Mouse (Mus musculus): ENCODE measurements around the gene Zfp853.

Gene Zfp853

GRCm38 (mm10) chr5:143289299-143289698, 4.1 kb downstream of the Zfp853 start:
- DNase-seq: no peak

GRCm38 (mm10) chr5:143288378-143288911, 5.0 kb downstream of the Zfp853 start:
- DNase-seq: no peak

- DNase-seq: no peak
Measured at GRCm38 (mm10) chr5:143287774-143288328, 5.6 kb downstream of the Zfp853 start.

GRCm38 (mm10) chr5:143284762-143285161, 8.7 kb downstream of the Zfp853 start:
- DNase-seq: peak in 1 of 2 experiments; percentile 14

- no peak for DNase-seq
Measured at GRCm38 (mm10) chr5:143279247-143279646, 14.2 kb downstream of the Zfp853 start.

GRCm38 (mm10) chr5:143275761-143276160, 17.7 kb downstream of the Zfp853 start:
- no peak for DNase-seq

GRCm38 (mm10) chr5:143272540-143273330, 20.7 kb downstream of the Zfp853 start:
- no peak for DNase-seq

- no peak for DNase-seq
Measured at GRCm38 (mm10) chr5:143272108-143272507, 21.3 kb downstream of the Zfp853 start.

- no peak for DNase-seq
Measured at GRCm38 (mm10) chr5:143271642-143272041, 21.8 kb downstream of the Zfp853 start.

GRCm38 (mm10) chr5:143270151-143270519, 23.3 kb downstream of the Zfp853 start:
- DNase-seq: no peak

GRCm38 (mm10) chr5:143269363-143270150, 23.9 kb downstream of the Zfp853 start, which contains the start of gene Zfp316:
Gene Zfp316, minus strand, starts transcription at chr5:143270022.
- peak; percentile 75 to 84 for DNase-seq

GRCm38 (mm10) chr5:143268985-143269362, 24.4 kb downstream of the Zfp853 start:
- no peak for DNase-seq

- no peak for DNase-seq
Measured at GRCm38 (mm10) chr5:143266794-143267193, 26.6 kb downstream of the Zfp853 start.

GRCm38 (mm10) chr5:143265409-143265808, 28.0 kb downstream of the Zfp853 start:
- DNase-seq: no peak

- DNase-seq: no peak
Measured at GRCm38 (mm10) chr5:143264689-143265088, 28.7 kb downstream of the Zfp853 start.

GRCm38 (mm10) chr5:143261636-143262035, 31.8 kb downstream of the Zfp853 start:
- DNase-seq: no peak

- DNase-seq: no peak
Measured at GRCm38 (mm10) chr5:143255802-143256201, 37.6 kb downstream of the Zfp853 start.

- DNase-seq: no peak
Measured at GRCm38 (mm10) chr5:143255131-143255519, 38.3 kb downstream of the Zfp853 start.

- DNase-seq: no peak
Measured at GRCm38 (mm10) chr5:143254487-143255130, 38.8 kb downstream of the Zfp853 start.

GRCm38 (mm10) chr5:143253881-143254486, 39.4 kb downstream of the Zfp853 start:
- no peak for DNase-seq

GRCm38 (mm10) chr5:143253186-143253880, 40.1 kb downstream of the Zfp853 start:
- no peak for DNase-seq

GRCm38 (mm10) chr5:143252791-143253185, 40.6 kb downstream of the Zfp853 start:
- DNase-seq: no peak
